19 mouse cellular contexts compared by ENCODE assay signal in the genomic region with DNA sequence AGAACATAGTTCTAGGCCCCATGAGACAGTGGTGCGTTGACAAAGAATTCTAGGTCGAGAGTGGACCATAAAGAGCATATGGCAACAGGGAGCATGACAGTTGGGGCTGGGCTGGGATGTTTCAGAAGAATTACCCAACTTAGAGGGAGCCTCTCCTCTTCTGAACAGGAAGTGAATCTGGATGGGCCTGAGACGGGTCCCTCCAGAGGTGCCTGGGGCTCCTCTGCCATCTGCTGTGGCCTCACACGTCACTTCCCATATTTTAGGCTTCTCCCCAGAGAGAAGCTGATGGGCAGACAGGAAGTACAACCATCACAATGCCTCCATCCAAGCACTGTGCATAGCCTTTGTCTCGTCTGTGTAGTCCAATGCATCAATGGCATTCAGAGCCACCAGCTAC. TPM values are rescaled to one million over a fixed set of nuclear protein-coding genes. Genes with fewer than 3 reads are reported as not detected.
DNase-seq lines count a peak whose midpoint lies in the region; ATAC-seq and TF ChIP-seq lines count a peak whose summit lies in the region.
"Had no signal": no experiment of that assay in that cellular context is flagged by ENCODE, and none has a peak within 500 bp of the region (broad histone marks: within the 10 kb centered on the region; RNA-seq: fewer than 3 reads in every experiment).

No protein-coding gene starts in this region.

- H3K27ac ChIP-seq in layer of hippocampus, adult 2 months = peak overlapping the region; percentile 43; the same call in 1 of the 2 replicates
- H3K27ac ChIP-seq: embryonic facial prominence, embryonic 10.5 days; forebrain, embryonic 15.5 days; limb, embryonic 13.5 days had no signal

- no peak overlapping the region for H3K4me3 ChIP-seq in layer of hippocampus, adult 2 months
- H3K4me3 ChIP-seq: embryonic facial prominence, embryonic 10.5 days; erythroblast, embryonic 14.5 days; forebrain, embryonic 15.5 days; limb, embryonic 13.5 days; neural tube, embryonic 12.5 days had no signal

- peak; percentile 75 for ATAC-seq in megakaryocyte, adult 5-6 weeks (ENCODE audit: poor library complexity, severe bottlenecking)
- ATAC-seq: forebrain, embryonic 15.5 days; intestine, embryonic 16.5 days had no signal

- TF ChIP-seq CTCF in layer of hippocampus, adult 2 months (conservative IDR thresholded peaks at IDR 0.05) = no peak

- DNase-seq in layer of hippocampus, adult 2 months (ENCODE audit: low spot score in 2 of 2) = no peak
- no peak for DNase-seq in layer of hippocampus, adult 8-10 months (ENCODE audit: low spot score in 2 of 2)
- peak; percentile 35 for DNase-seq in retina, embryonic 14.5 days (ENCODE audit: low spot score)
- no peak for DNase-seq in retina, postnatal 1 day
- DNase-seq in embryo, embryonic 9.5 days (ENCODE audit: extremely low spot score) = no peak
- no peak for DNase-seq in cerebellum, adult 8-10 months
- no peak for DNase-seq in right cerebral cortex, postnatal 4 days
- DNase-seq: adrenal gland, adult 2 months; lung, adult 2 months had no signal

RNA-seq across cellular contexts. Expression of a gene that starts 4.7 kb away (rescaled TPM):
- 100 to 1,000 TPM; 116 to 124 TPM for total RNA-seq in layer of hippocampus, adult 2 months (2021)
- 100 to 1,000 TPM in 2 of 4 experiments, 10 to 100 TPM in 2; 96.5 to 140 (median 115) TPM for total RNA-seq in layer of hippocampus, adult 8-10 months (2022)
- total RNA-seq in megakaryocyte, adult 5-6 weeks (2015) = 14.1 and 14.5 TPM in 2 replicates
- 9.1 and 14.5 TPM in 2 replicates for total RNA-seq in megakaryocyte, adult 5-6 weeks (2017)

RNA-seq across cellular contexts. Expression of a gene that starts 18.8 kb away (rescaled TPM):
- 10 to 100 TPM; 33.6 to 34.6 TPM for total RNA-seq in layer of hippocampus, adult 2 months (2021)
- total RNA-seq in layer of hippocampus, adult 8-10 months (2022) = 10 to 100 TPM; 30.0 to 35.7 (median 33.2) TPM
- total RNA-seq in megakaryocyte, adult 5-6 weeks (2015) = 7.6 and 7.7 TPM in 2 replicates
- total RNA-seq in megakaryocyte, adult 5-6 weeks (2017) = 2.0 and 2.9 TPM in 2 replicates

RNA-seq across cellular contexts. Expression of a gene that starts 23.3 kb away (rescaled TPM):
- under 1 TPM; 0.34 to 1.00 TPM for total RNA-seq in layer of hippocampus, adult 2 months (2021)
- total RNA-seq in layer of hippocampus, adult 8-10 months (2022) = 1 to 10 TPM in 1 of 4 experiments, under 1 TPM in 2, not detected in 1; 0.31 to 1.4 (median 0.75) TPM
- total RNA-seq in megakaryocyte, adult 5-6 weeks (2015) = not detected in 2 replicates
- total RNA-seq in megakaryocyte, adult 5-6 weeks (2017) = not detected in 2 replicates
- total RNA-seq: gastrocnemius, adult 18-20 months; heart, adult 8-10 months; heart, postnatal 25 days had no signal

Comparison
In these comparisons a context has a peak if more than half of its experiments do, and no peak if none do; other contexts are left out.
1. RNA of a gene that starts 4.7 kb away (total RNA-seq): 96.5 to 140 TPM in layer of hippocampus, adult 8-10 months and 116 to 124 TPM in layer of hippocampus, adult 2 months; 9.1 to 14.5 TPM in megakaryocyte, adult 5-6 weeks; every median in the first group is over 4 times any median in the second.